Mouse (Mus musculus) embryonic stem cell, embryonic (primary cell): ENCODE data around the gene Card9.

Source experiments
- CTCF ChIA-PET, 4 experiments: fragments of 300-600 bp in 2 of 4; fragments of 350-600 bp in 2 of 4; sonication (Branson Sonifier 250); formaldehyde crosslinking; loops; one replicate each; lab custom pipeline; 2022; ENCODE audit warnings: inconsistent platforms in 2 of 4; lab: Charles Lee
- POLR2A ChIA-PET, 4 experiments: fragments of 300-600 bp in 2 of 4; fragments of 350-600 bp in 2 of 4; sonication (Branson Sonifier 250); formaldehyde crosslinking; loops; one replicate each; lab custom pipeline; 2022; ENCODE audit warnings: antibody characterized with exemption in 4 of 4, inconsistent platforms in 1 of 4; lab: Charles Lee

Card9 gene

GRCm38 (mm10) chr2:26360772-26361171, at the start of gene Card9:
TSS of gene Card9 (minus strand) at chr2:26360918.
- POLR2A ChIA-PET: interaction anchor here (0.7 to 2.7 kb wide), 10 partner anchors 8 to 85 kb away, joined by 3 to 14 read pairs (median 4); partner anchors contain the start of genes Dnlz (in 4 of the 4), Snapc4 (in 2 of the 4) and Inpp5e (in 1 of the 4)

GRCm38 (mm10) chr2:26410091-26410490, 49.4 kb upstream of the Card9 start:
- POLR2A ChIA-PET: interaction anchor here in 3 of 4 experiments (0.5 to 5.7 kb wide), 24 partner anchors 9 to 257 kb away, joined by 3 to 127 read pairs (median 8); partner anchors contain the start of genes Sec16a (in 3 of the 3), Entr1 (in 2 of the 3), Pmpca (in 2 of the 3) and Dnlz (in 1 of the 3)

More at GRCm38 (mm10) chr2:26360772-26361171, at the start of gene Card9:
- CTCF ChIA-PET: interaction anchor here in 2 of 4 experiments (1.2 to 1.7 kb wide), 2 partner anchors 36 to 48 kb away, joined by 3 to 7 read pairs; partner anchors contain the start of gene Inpp5e (in 1 of the 2)

GRCm38 (mm10) chr2:26409362-26409761, 48.6 kb upstream of the Card9 start:
- CTCF ChIA-PET: interaction anchor here (0.6 to 3.7 kb wide), 108 partner anchors 9 to 722 kb away, joined by 3 to 34 read pairs (median 5); partner anchors contain the start of genes Dnlz (in 3 of the 4), Snapc4 (in 3 of the 4), Entr1 (in 2 of the 4) and Gm20532 (in 2 of the 4)
- POLR2A ChIA-PET: interaction anchor here (0.6 to 5.7 kb wide), 95 partner anchors 8 to 511 kb away, joined by 3 to 127 read pairs (median 5); partner anchors contain the start of genes Dnlz (in 3 of the 4), Sec16a (in 3 of the 4), Snapc4 (in 3 of the 4) and Entr1 (in 2 of the 4)

More at GRCm38 (mm10) chr2:26410091-26410490, 49.4 kb upstream of the Card9 start:
- CTCF ChIA-PET: interaction anchor here (0.5 to 3.7 kb wide), 25 partner anchors 12 to 1131 kb away, joined by 3 to 34 read pairs (median 7); partner anchors contain the start of genes Dnlz (in 1 of the 4), Entr1 (in 1 of the 4), Gm20532 (in 1 of the 4) and Gpsm1 (in 1 of the 4)

GRCm38 (mm10) chr2:26408515-26409356, 48.0 kb upstream of the Card9 start, which contains the start of gene Inpp5e:
TSS of gene Inpp5e (minus strand) at chr2:26409203.
- ChIA-PET CTCF (interaction anchor here (0.5 to 3.7 kb wide), 115 partner anchors 9 to 1386 kb away, joined by 3 to 34 read pairs (median 5); partner anchors contain the start of genes Dnlz (in 3 of the 4), Snapc4 (in 3 of the 4), Entr1 (in 2 of the 4) and Gm20532 (in 2 of the 4)), POLR2A (interaction anchor here (0.6 to 5.7 kb wide), 97 partner anchors 8 to 511 kb away, joined by 3 to 127 read pairs (median 5); partner anchors contain the start of genes Dnlz (in 3 of the 4), Sec16a (in 3 of the 4), Snapc4 (in 3 of the 4) and Entr1 (in 2 of the 4))

- POLR2A ChIA-PET: interaction anchor here (0.7 to 9.9 kb wide), 20 partner anchors 8 to 271 kb away, joined by 3 to 90 read pairs (median 3); partner anchors contain the start of genes Entr1 (in 2 of the 4), Pmpca (in 2 of the 4) and Sec16a (in 1 of the 4)
- CTCF ChIA-PET: interaction anchor here in 1 of 4 experiments (1.9 kb wide), 1 partner anchor 250 kb away, joined by 8 read pairs; no protein-coding TSS in a partner anchor
Measured at GRCm38 (mm10) chr2:26403306-26403705, 42.6 kb upstream of the Card9 start.

- POLR2A ChIA-PET: interaction anchor here (0.7 to 14.2 kb wide), 20 partner anchors 7 to 209 kb away, joined by 3 to 127 read pairs (median 4); partner anchors contain the start of genes Entr1 (in 2 of the 4), Pmpca (in 2 of the 4), Inpp5e (in 1 of the 4) and Sec16a (in 1 of the 4)
- CTCF ChIA-PET: interaction anchor here in 2 of 4 experiments (0.5 to 1.9 kb wide), 2 partner anchors 220 to 249 kb away, joined by 3 to 8 read pairs; no protein-coding TSS in a partner anchor
Measured at GRCm38 (mm10) chr2:26402265-26402664, 41.5 kb upstream of the Card9 start.

- POLR2A ChIA-PET: interaction anchor here in 3 of 4 experiments (0.7 to 14.2 kb wide), 11 partner anchors 9 to 76 kb away, joined by 3 to 127 read pairs (median 4); partner anchors contain the start of genes Entr1 (in 2 of the 3), Pmpca (in 2 of the 3), Inpp5e (in 1 of the 3) and Snapc4 (in 1 of the 3)
- CTCF ChIA-PET: interaction anchor here in 2 of 4 experiments (1.9 to 4.8 kb wide), 2 partner anchors 8 kb away, joined by 5 to 28 read pairs; partner anchors contain the start of gene Inpp5e (in 2 of the 2)
Measured at GRCm38 (mm10) chr2:26401023-26401422, 40.3 kb upstream of the Card9 start.

- POLR2A ChIA-PET: interaction anchor here (0.6 to 14.2 kb wide), 16 partner anchors 8 to 178 kb away, joined by 3 to 127 read pairs (median 4); partner anchors contain the start of genes Entr1 (in 3 of the 4), Inpp5e (in 3 of the 4), Pmpca (in 3 of the 4) and Sec16a (in 1 of the 4)
Measured at GRCm38 (mm10) chr2:26400296-26400695, 39.6 kb upstream of the Card9 start.

GRCm38 (mm10) chr2:26399647-26400046, 38.9 kb upstream of the Card9 start:
- ChIA-PET POLR2A (interaction anchor here (0.6 to 14.2 kb wide), 17 partner anchors 8 to 179 kb away, joined by 3 to 127 read pairs (median 4); partner anchors contain the start of genes Entr1 (in 3 of the 4), Inpp5e (in 3 of the 4), Pmpca (in 3 of the 4) and Dnlz (in 1 of the 4)), CTCF (interaction anchor here in 2 of 4 experiments (1.9 to 4.8 kb wide), 2 partner anchors 9 to 10 kb away, joined by 5 to 28 read pairs; partner anchors contain the start of gene Inpp5e (in 2 of the 2))

More at GRCm38 (mm10) chr2:26400296-26400695, 39.6 kb upstream of the Card9 start:
- CTCF ChIA-PET: interaction anchor here in 2 of 4 experiments (1.9 to 4.8 kb wide), 2 partner anchors 9 kb away, joined by 5 to 28 read pairs; partner anchors contain the start of gene Inpp5e (in 2 of the 2)

GRCm38 (mm10) chr2:26398978-26399377, 38.3 kb upstream of the Card9 start:
- POLR2A ChIA-PET: interaction anchor here (0.5 to 14.2 kb wide), 19 partner anchors 7 to 236 kb away, joined by 3 to 127 read pairs (median 5); partner anchors contain the start of genes Entr1 (in 3 of the 4), Inpp5e (in 3 of the 4), Pmpca (in 3 of the 4) and Dnlz (in 1 of the 4)
- CTCF ChIA-PET: interaction anchor here in 3 of 4 experiments (1.8 to 4.8 kb wide), 5 partner anchors 10 to 74 kb away, joined by 4 to 28 read pairs (median 8); partner anchors contain the start of gene Inpp5e (in 3 of the 3)

GRCm38 (mm10) chr2:26391617-26392016, 30.9 kb upstream of the Card9 start:
- CTCF ChIA-PET: interaction anchor here in 2 of 4 experiments (3.5 to 4.6 kb wide), 2 partner anchors 17 kb away, joined by 15 to 31 read pairs; partner anchors contain the start of gene Inpp5e (in 2 of the 2)
- POLR2A ChIA-PET: interaction anchor here in 3 of 4 experiments (1.6 to 14.2 kb wide), 5 partner anchors 10 to 18 kb away, joined by 5 to 127 read pairs (median 8); partner anchors contain the start of genes Inpp5e (in 3 of the 3) and Snapc4 (in 1 of the 3)

- CTCF ChIA-PET: interaction anchor here in 3 of 4 experiments (0.5 to 4.6 kb wide), 3 partner anchors 18 to 19 kb away, joined by 3 to 31 read pairs (median 15); partner anchors contain the start of gene Inpp5e (in 2 of the 3)
- POLR2A ChIA-PET: interaction anchor here in 3 of 4 experiments (0.6 to 14.2 kb wide), 11 partner anchors 10 to 1166 kb away, joined by 3 to 127 read pairs (median 6); partner anchors contain the start of genes Inpp5e (in 3 of the 3), Agpat2 (in 1 of the 3), Sec16a (in 1 of the 3) and Snapc4 (in 1 of the 3)
Measured at GRCm38 (mm10) chr2:26390954-26391353, 30.2 kb upstream of the Card9 start.

GRCm38 (mm10) chr2:26389154-26389690, 28.5 kb upstream of the Card9 start, which contains the start of the genes Entr1 and Pmpca:
TSS of gene Entr1 (minus strand) at chr2:26389316.
TSS of gene Pmpca (plus strand) at chr2:26389339.
- POLR2A ChIA-PET: interaction anchor here (0.6 to 14.2 kb wide), 42 partner anchors 9 to 247 kb away, joined by 3 to 127 read pairs (median 5); partner anchors contain the start of genes Snapc4 (in 4 of the 4), Inpp5e (in 3 of the 4), Dnlz (in 2 of the 4) and Sec16a (in 2 of the 4)
- CTCF ChIA-PET: interaction anchor here in 2 of 4 experiments (1.0 to 4.6 kb wide), 7 partner anchors 20 to 235 kb away, joined by 4 to 31 read pairs (median 8); partner anchors contain the start of genes Inpp5e (in 2 of the 2) and Dnlz (in 1 of the 2)

GRCm38 (mm10) chr2:26388682-26389153, 28.0 kb upstream of the Card9 start:
- POLR2A ChIA-PET: interaction anchor here (0.6 to 14.2 kb wide), 42 partner anchors 9 to 390 kb away, joined by 3 to 127 read pairs (median 4); partner anchors contain the start of genes Inpp5e (in 3 of the 4), Sec16a (in 2 of the 4), Snapc4 (in 2 of the 4) and Dnlz (in 1 of the 4)
- CTCF ChIA-PET: interaction anchor here (0.5 to 4.6 kb wide), 14 partner anchors 20 to 702 kb away, joined by 3 to 31 read pairs (median 4); partner anchors contain the start of genes Inpp5e (in 3 of the 4), Dnlz (in 1 of the 4) and Sec16a (in 1 of the 4)
